Mouse (Mus musculus) embryonic stem cell, embryonic (primary cell): Measurements from ENCODE around the gene Gm12569.

ENCODE experiments used
- CTCF ChIA-PET, 4 experiments: fragments of 300-600 bp in 2 of 4; fragments of 350-600 bp in 2 of 4; sonication (Branson Sonifier 250); formaldehyde crosslinking; loops; one replicate each; lab custom pipeline; 2022; ENCODE audit warnings: inconsistent platforms in 2 of 4; lab: Charles Lee
- POLR2A ChIA-PET, 4 experiments: fragments of 300-600 bp in 2 of 4; fragments of 350-600 bp in 2 of 4; sonication (Branson Sonifier 250); formaldehyde crosslinking; loops; one replicate each; lab custom pipeline; 2022; ENCODE audit warnings: antibody characterized with exemption in 4 of 4, inconsistent platforms in 1 of 4; lab: Charles Lee

Gene Gm12569

DNA sequence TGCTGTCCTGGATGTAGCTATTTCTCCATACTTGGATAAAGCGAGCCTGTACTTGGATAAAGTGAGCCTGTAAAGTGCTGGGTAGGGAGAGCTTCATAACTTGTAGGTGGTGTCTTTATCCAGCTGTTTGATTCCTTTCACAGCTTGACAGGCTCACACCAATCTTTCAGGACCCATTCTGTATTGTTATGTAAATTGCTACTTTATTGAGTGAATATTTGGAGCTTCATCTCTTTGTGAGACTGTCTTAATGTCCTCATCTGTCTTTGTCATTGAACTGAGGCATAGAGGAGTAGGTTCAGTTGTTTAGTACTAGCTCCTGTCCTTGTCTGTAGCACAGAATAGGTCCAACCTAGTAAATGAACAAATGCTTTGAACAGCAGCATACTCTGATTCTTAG, 54.1 kb downstream of the Gm12569 start:
- ChIA-PET POLR2A (interaction anchor here in 3 of 4 experiments (0.6 to 5.2 kb wide), 14 partner anchors 7 to 412 kb away, joined by 3 to 48 read pairs (median 4); partner anchors contain the start of genes BC049762 (in 2 of the 3), Clk4 (in 1 of the 3), Col23a1 (in 1 of the 3) and Hnrnpab (in 1 of the 3)), CTCF (interaction anchor here in 3 of 4 experiments (0.5 to 1.5 kb wide), 5 partner anchors 9 to 265 kb away, joined by 3 to 6 read pairs (median 3); partner anchors contain the start of gene Col23a1 (in 1 of the 3))
